Mouse (Mus musculus) MEL (cell line): ENCODE data around the gene Psmd2. TPM values are rescaled to one million over a fixed set of nuclear protein-coding genes. Genes with fewer than 3 reads are reported as not detected.

Experiments
- DNase-seq: peaks from one replicate; pipeline ENCODE4 v3.0.0; 2011; ENCODE audit warnings: low read depth, low spot score
- H3K27ac ChIP-seq: 2 replicates; pipeline ENCODE4 v1.5.1; 2012; ENCODE audit warnings: low read depth, mild to moderate bottlenecking, control low read depth, low read length, moderate library complexity; ENCODE audit not compliant: control insufficient read depth
- H3K27me3 ChIP-seq, 2 experiments: fragments of 150-350 bp in 1 of 2; sonication (generic) in 1 of 2; 2 replicates each; pipeline ENCODE4 v1.6.1; 2012; ENCODE audit warnings: low read length in 2 of 2, mild to moderate bottlenecking in 2 of 2, improper control_type of control experiment in 1 of 2, moderate library complexity in 1 of 2; ENCODE audit not compliant: insufficient read depth in 2 of 2, control insufficient read depth in 1 of 2
- H3K36me3 ChIP-seq, 2 experiments: 2 replicates each; pipeline ENCODE4 v1.6.1; 2012 to 2014; ENCODE audit warnings: low read length in 2 of 2, improper control_type of control experiment in 1 of 2, inconsistent platforms in 1 of 2, mild to moderate bottlenecking in 1 of 2; ENCODE audit not compliant: insufficient read depth in 2 of 2, control insufficient read depth in 1 of 2
- H3K4me1 ChIP-seq, 2 experiments: fragments of 150-350 bp in 1 of 2; sonication (generic) in 1 of 2; 2 replicates each; pipeline ENCODE4 v1.6.1; 2012; ENCODE audit warnings: low read length in 2 of 2, improper control_type of control experiment in 1 of 2, mild to moderate bottlenecking in 1 of 2; ENCODE audit not compliant: insufficient read depth in 2 of 2, control insufficient read depth in 1 of 2
- H3K4me3 ChIP-seq, 2 experiments: fragments of 150-350 bp in 1 of 2; sonication (generic) in 1 of 2; 2 replicates each; pipeline ENCODE4 v1.5.1; 2012; ENCODE audit warnings: low read depth in 2 of 2, low read length in 2 of 2, mild to moderate bottlenecking in 2 of 2, moderate library complexity in 2 of 2, control low read depth in 1 of 2, improper control_type of control experiment in 1 of 2; ENCODE audit not compliant: control insufficient read depth in 1 of 2, insufficient read depth in 1 of 2
- H3K79me2 ChIP-seq: 2 replicates; pipeline ENCODE4 v1.6.1; 2012; ENCODE audit warnings: mild to moderate bottlenecking, low read length, moderate library complexity; ENCODE audit not compliant: control insufficient read depth, poor library complexity, insufficient read depth
- H3K9ac ChIP-seq: 2 replicates; pipeline ENCODE4 v1.6.1; 2012; ENCODE audit warnings: low read depth, mild to moderate bottlenecking, control low read depth, low read length, moderate library complexity; ENCODE audit not compliant: control insufficient read depth, poor library complexity, severe bottlenecking
- H3K9me3 ChIP-seq: fragments of 150-350 bp; sonication (generic); replicated peaks from 2 replicates; pipeline ENCODE4 v1.6.1; 2012; ENCODE audit warnings: mild to moderate bottlenecking, low read length, improper control_type of control experiment, moderate library complexity; ENCODE audit not compliant: insufficient read depth
- BHLHE40 ChIP-seq: IDR thresholded peaks from 2 replicates; pipeline ENCODE4 v1.6.1; 2012; ENCODE audit warnings: low read depth, mild to moderate bottlenecking, inconsistent platforms, low read length, improper control_type of control experiment, borderline replicate concordance
- CHD1 ChIP-seq: IDR thresholded peaks from 2 replicates; pipeline ENCODE4 v1.6.1; 2012; ENCODE audit warnings: low read depth, mild to moderate bottlenecking, inconsistent platforms, low read length, improper control_type of control experiment
- CHD2 ChIP-seq: IDR thresholded peaks from 2 replicates; pipeline ENCODE4 v1.6.1; 2011; ENCODE audit warnings: low read length, improper control_type of control experiment
- E2F4 ChIP-seq: IDR thresholded peaks from 2 replicates; pipeline ENCODE4 v1.6.1; 2011; ENCODE audit warnings: low read depth, low read length, improper control_type of control experiment, borderline replicate concordance
- ELF1 ChIP-seq: IDR thresholded peaks from 2 replicates; pipeline ENCODE4 v1.6.1; 2014; ENCODE audit warnings: low read depth, mild to moderate bottlenecking, inconsistent platforms, low read length, improper control_type of control experiment, moderate library complexity
- ETS1 ChIP-seq: IDR thresholded peaks from 2 replicates; pipeline ENCODE4 v1.6.1; 2012; ENCODE audit warnings: low read depth, mild to moderate bottlenecking, inconsistent platforms, low read length, improper control_type of control experiment, moderate library complexity
- GABPA ChIP-seq: IDR thresholded peaks from 2 replicates; pipeline ENCODE4 v1.6.1; 2012; ENCODE audit warnings: low read depth, mild to moderate bottlenecking, inconsistent platforms, low read length, improper control_type of control experiment, moderate library complexity
- GATA1 ChIP-seq: IDR thresholded peaks from 2 replicates; pipeline ENCODE4 v1.6.1; 2011; ENCODE audit warnings: low read depth, low read length, improper control_type of control experiment
- JUND ChIP-seq: IDR thresholded peaks from 2 replicates; pipeline ENCODE4 v1.6.1; 2011; ENCODE audit warnings: low read depth, mild to moderate bottlenecking, improper control_type of control experiment, low read length
- KAT2A ChIP-seq: conservative IDR thresholded peaks from 2 replicates; pipeline ENCODE4 v1.6.1; 2012; ENCODE audit warnings: low read depth, low read length, improper control_type of control experiment, inconsistent platforms
- MAFK ChIP-seq: IDR thresholded peaks from 2 replicates; pipeline ENCODE4 v1.6.1; 2011; ENCODE audit warnings: low read depth, mild to moderate bottlenecking, low read length, improper control_type of control experiment, borderline replicate concordance
- MAX ChIP-seq: IDR thresholded peaks from 2 replicates; pipeline ENCODE4 v1.6.1; 2011; ENCODE audit warnings: low read length, improper control_type of control experiment
- MAZ ChIP-seq: IDR thresholded peaks from 2 replicates; pipeline ENCODE4 v1.6.1; 2012; ENCODE audit warnings: low read depth, mild to moderate bottlenecking, inconsistent platforms, low read length, improper control_type of control experiment
- MEF2A ChIP-seq: IDR thresholded peaks from 2 replicates; pipeline ENCODE4 v1.6.1; 2014; ENCODE audit warnings: low read depth, mild to moderate bottlenecking, inconsistent platforms, low read length, improper control_type of control experiment; ENCODE audit not compliant: poor library complexity, insufficient replicate concordance, severe bottlenecking; ENCODE audit errors: extremely low read depth
- MXI1 ChIP-seq: IDR thresholded peaks from 2 replicates; pipeline ENCODE4 v1.6.1; 2011; ENCODE audit warnings: mild to moderate bottlenecking, low read depth, low read length, improper control_type of control experiment
- MYB ChIP-seq: IDR thresholded peaks from 2 replicates; pipeline ENCODE4 v1.6.1; 2011; ENCODE audit warnings: mild to moderate bottlenecking, low read depth, low read length, improper control_type of control experiment
- NELFE ChIP-seq: IDR thresholded peaks from 2 replicates; pipeline ENCODE4 v1.6.1; 2011; ENCODE audit warnings: low read depth, low read length, improper control_type of control experiment
- NRF1 ChIP-seq: IDR thresholded peaks from 2 replicates; pipeline ENCODE4 v1.6.1; 2014; ENCODE audit warnings: low read depth, mild to moderate bottlenecking, inconsistent platforms, low read length, improper control_type of control experiment, moderate library complexity; ENCODE audit not compliant: poor library complexity, insufficient read depth, severe bottlenecking
- POLR2A ChIP-seq, 2 experiments: IDR thresholded peaks; 2 replicates each; pipeline ENCODE4 v1.6.1; 2011 to 2012; ENCODE audit warnings: low read length in 2 of 2, mild to moderate bottlenecking in 2 of 2, control low read depth in 1 of 2, improper control_type of control experiment in 1 of 2, low read depth in 1 of 2, moderate library complexity in 1 of 2; ENCODE audit not compliant: control insufficient read depth in 1 of 2, insufficient read depth in 1 of 2, poor library complexity in 1 of 2
- POLR2AphosphoS2 ChIP-seq: IDR thresholded peaks from 2 replicates; pipeline ENCODE4 v1.6.1; 2011; ENCODE audit warnings: low read length, improper control_type of control experiment
- POLR2AphosphoS5 ChIP-seq: IDR thresholded peaks from 2 replicates; pipeline ENCODE4 v1.6.1; 2012; ENCODE audit warnings: low read depth, borderline replicate concordance, mild to moderate bottlenecking, inconsistent platforms, low read length, moderate library complexity, mixed read lengths
- RAD21 ChIP-seq: IDR thresholded peaks from 2 replicates; pipeline ENCODE4 v1.6.1; 2011; ENCODE audit warnings: mild to moderate bottlenecking, low read depth, low read length, improper control_type of control experiment
- RCOR1 ChIP-seq: IDR thresholded peaks from 2 replicates; pipeline ENCODE4 v1.6.1; 2012; ENCODE audit warnings: low read depth, mild to moderate bottlenecking, inconsistent platforms, low read length, improper control_type of control experiment
- SIN3A ChIP-seq: IDR thresholded peaks from 2 replicates; pipeline ENCODE4 v1.6.1; 2012; ENCODE audit warnings: low read length, improper control_type of control experiment, inconsistent platforms
- SMC3 ChIP-seq: IDR thresholded peaks from 2 replicates; pipeline ENCODE4 v1.6.1; 2011; ENCODE audit warnings: low read depth, low read length, improper control_type of control experiment
- TAL1 ChIP-seq: IDR thresholded peaks from 2 replicates; pipeline ENCODE4 v1.6.1; 2012; ENCODE audit warnings: mild to moderate bottlenecking, inconsistent platforms, low read length, moderate library complexity, mixed read lengths
- TBP ChIP-seq: IDR thresholded peaks from 2 replicates; pipeline ENCODE4 v1.8.0; 2011; ENCODE audit warnings: low read depth, low read length, improper control_type of control experiment
- TCF12 ChIP-seq: IDR thresholded peaks from 2 replicates; pipeline ENCODE4 v1.6.1; 2014; ENCODE audit warnings: low read depth, mild to moderate bottlenecking, inconsistent platforms, low read length, improper control_type of control experiment, moderate library complexity
- UBTF ChIP-seq: IDR thresholded peaks from 2 replicates; pipeline ENCODE4 v1.6.1; 2012; ENCODE audit warnings: low read depth, mild to moderate bottlenecking, inconsistent platforms, low read length, improper control_type of control experiment, moderate library complexity, borderline replicate concordance; ENCODE audit not compliant: insufficient read depth
- ZKSCAN1 ChIP-seq: IDR thresholded peaks from 2 replicates; pipeline ENCODE4 v1.6.1; 2012; ENCODE audit warnings: low read depth, mild to moderate bottlenecking, inconsistent platforms, low read length, improper control_type of control experiment, moderate library complexity
- ZMIZ1 ChIP-seq: IDR thresholded peaks from 2 replicates; pipeline ENCODE4 v1.6.1; 2012; ENCODE audit warnings: low read depth, mild to moderate bottlenecking, inconsistent platforms, low read length, improper control_type of control experiment, moderate library complexity
- ZNF384 ChIP-seq: IDR thresholded peaks from 2 replicates; pipeline ENCODE4 v1.6.1; 2012; ENCODE audit warnings: low read depth, mild to moderate bottlenecking, inconsistent platforms, low read length, improper control_type of control experiment
- polyA plus RNA-seq, 2 experiments: library from polyadenylated mRNA; stranded (reverse) in 1 of 2; unstranded in 1 of 2; fragments of >175 nt in 1 of 2; fragments of >200 nt in 1 of 2; gene quantifications; 2 replicates each; pipeline versions ENCODE4 v1.2.1 to v1.2.4; 2012; ENCODE audit warnings: low replicate concordance in 2 of 2, low read depth in 1 of 2; ENCODE audit not compliant: insufficient read length in 2 of 2, insufficient read depth in 1 of 2, missing spikeins in 1 of 2
- total RNA-seq: library from RNA; depleted of rRNA; stranded (reverse); fragments of 300-350 nt; gene quantifications from 2 replicates; pipeline ENCODE4 v1.2.3, GENCODE M21; 2012

The Psmd2 gene
- total and polyA plus RNA-seq, 3 experiments, result 81.9 to 432 (median 262) TPM

DNA sequence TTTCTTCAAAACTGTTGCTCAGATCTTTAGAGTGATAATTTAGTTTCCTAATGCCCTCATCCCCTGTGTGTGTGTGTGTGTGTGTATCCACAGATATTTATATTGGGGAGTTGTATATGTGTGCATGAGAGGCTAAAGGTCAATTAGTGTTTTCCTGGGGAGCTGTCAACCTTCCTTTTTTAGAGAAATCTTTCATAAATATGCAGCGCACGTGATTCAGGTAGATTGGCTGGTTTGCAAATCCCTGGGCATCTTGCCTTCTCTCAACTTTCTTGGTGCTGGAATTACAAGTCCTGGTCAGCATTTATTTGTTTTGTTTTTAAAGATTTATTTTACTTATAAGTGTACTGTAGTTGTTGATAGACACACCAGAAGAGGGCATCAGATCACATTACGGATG, 18.8 kb downstream of the Psmd2 start:
- no peak for DNase-seq
- peaks cover 27% of the 10 kb centered on the region for H3K79me2 ChIP-seq
- no peak overlapping the region for H3K4me3 ChIP-seq
- H3K27ac ChIP-seq, result no peak overlapping the region
- no peaks in the 10 kb centered on the region for H3K27me3 ChIP-seq
- peaks cover 4 to 11% of the 10 kb centered on the region in 2 experiments for H3K36me3 ChIP-seq
- no peak overlapping the region for H3K9ac ChIP-seq
- TF ChIP-seq MXI1 (no peak), POLR2A (IDR thresholded peaks at IDR 0.05; ENCODE audit: control insufficient read depth in 1 of 2, insufficient read depth in 1 of 2, low read depth in 1 of 2, low read length in 2 of 2, poor library complexity in 1 of 2) (no peak)
- TF ChIP-seq, all 39 proteins: peak for 0
- no peaks in the 10 kb centered on the region for H3K9me3 ChIP-seq
- H3K4me1 ChIP-seq, result peaks cover 6 to 12% of the 10 kb centered on the region in 2 experiments; a peak in 3 of 4 replicates

DNA sequence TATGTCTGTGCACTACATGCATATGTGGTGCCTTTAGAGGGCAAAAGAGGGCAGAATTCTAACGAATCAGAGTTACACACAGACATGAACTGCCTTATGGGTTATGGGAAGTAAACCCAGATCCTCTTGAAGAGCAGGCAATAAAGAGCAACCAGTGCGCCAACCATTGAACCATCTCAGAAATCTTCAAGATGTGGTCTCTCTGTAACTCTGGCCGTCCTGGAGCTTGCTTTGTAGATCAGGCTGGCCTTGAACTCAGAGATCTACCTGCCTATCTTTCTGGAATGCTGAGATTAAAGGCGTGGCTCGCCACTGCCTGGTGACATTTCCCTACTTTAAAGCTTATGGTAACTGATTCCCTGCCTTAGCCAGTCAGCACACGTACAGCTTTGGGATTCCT, 20.4 kb downstream of the Psmd2 start:
- Histone ChIP-seq H3K4me1 (peaks cover 8 to 16% of the 10 kb centered on the region in 2 experiments), H3K27me3 (no peaks in the 10 kb centered on the region), H3K79me2 (peaks cover 39% of the 10 kb centered on the region), H3K9ac (peak overlapping the region; percentile 72), H3K36me3 (peaks cover 17 to 26% of the 10 kb centered on the region in 2 experiments), H3K27ac (peak overlapping the region; percentile 71), H3K9me3 (no peaks in the 10 kb centered on the region), H3K4me3 (peak overlapping the region; percentile 63 to 87)
- DNase-seq, result peak; percentile 83
- TF ChIP-seq GATA1, result no peak
- TF ChIP-seq E2F4, result no peak
- TF ChIP-seq MAX, result no peak
- TF ChIP-seq GABPA, result no peak
- TF ChIP-seq ETS1, result peak; percentile 37; the same call in 1 of the 2 replicates
- TF ChIP-seq RAD21, result no peak
- TF ChIP-seq SIN3A, result no peak; the same call in 1 of the 2 replicates
- no peak for TF ChIP-seq MYB
- no peak for TF ChIP-seq JUND
- TF ChIP-seq NELFE, result no peak
- no peak; the same call in 1 of the 2 replicates for TF ChIP-seq TBP
- TF ChIP-seq CHD1, result no peak
- TF ChIP-seq MEF2A, result no peak
- TF ChIP-seq MAFK, result no peak
- TF ChIP-seq SMC3, result no peak
- no peak; a peak in 1 of 4 replicates for TF ChIP-seq POLR2A (IDR thresholded peaks at IDR 0.05; ENCODE audit: control insufficient read depth in 1 of 2, insufficient read depth in 1 of 2, low read depth in 1 of 2, low read length in 2 of 2, poor library complexity in 1 of 2)
- peak; percentile 5; the same call in 1 of the 2 replicates for TF ChIP-seq ZNF384
- no peak; the same call in 1 of the 2 replicates for TF ChIP-seq MAZ
- no peak for TF ChIP-seq TAL1
- no peak for TF ChIP-seq TCF12
- TF ChIP-seq NRF1, result no peak
- TF ChIP-seq UBTF, result no peak
- TF ChIP-seq POLR2AphosphoS2, result no peak; the same call in 1 of the 2 replicates
- TF ChIP-seq RCOR1, result peak; percentile 46; the same call in 1 of the 2 replicates
- 0 out of 2 replicates have a peak, but pooled peaks have one; percentile 12 for TF ChIP-seq ELF1
- no peak for TF ChIP-seq ZKSCAN1
- TF ChIP-seq BHLHE40, result no peak
- no peak for TF ChIP-seq CHD2
- TF ChIP-seq ZMIZ1, result peak; percentile 41; the same call in 1 of the 2 replicates
- no peak for TF ChIP-seq POLR2AphosphoS5
- TF ChIP-seq KAT2A, result no peak
